Mouse (Mus musculus) liver, adult 2 months (tissue): Measurements from ENCODE around the gene Tmem30c.

ENCODE experiments used
- CTCF ChIP-seq: fragments of 200-500 bp; IDR thresholded peaks from 2 replicates; pipeline ENCODE4 v1.5.1; 2011; ENCODE audit warnings: low read depth, low read length, control low read depth
- POLR2A ChIP-seq: fragments of 200-500 bp; IDR thresholded peaks from 2 replicates; pipeline ENCODE4 v1.6.1; 2011; ENCODE audit warnings: low read length, control low read depth; ENCODE audit not compliant: insufficient read depth; ENCODE audit errors: extremely low read depth

GRCm38 (mm10) chr16:57278976-57279626, 13.6 kb downstream of the Tmem30c start:
- TF ChIP-seq CTCF (no peak), POLR2A (no peak)
